Mouse (Mus musculus): Measurements from ENCODE around the gene Ttc27. TPM values are rescaled to one million over a fixed set of nuclear protein-coding genes. Genes with fewer than 3 reads are reported as not detected.

Gene Ttc27
- polyA plus RNA-seq, 1 experiment, result 12.9 TPM

DNA sequence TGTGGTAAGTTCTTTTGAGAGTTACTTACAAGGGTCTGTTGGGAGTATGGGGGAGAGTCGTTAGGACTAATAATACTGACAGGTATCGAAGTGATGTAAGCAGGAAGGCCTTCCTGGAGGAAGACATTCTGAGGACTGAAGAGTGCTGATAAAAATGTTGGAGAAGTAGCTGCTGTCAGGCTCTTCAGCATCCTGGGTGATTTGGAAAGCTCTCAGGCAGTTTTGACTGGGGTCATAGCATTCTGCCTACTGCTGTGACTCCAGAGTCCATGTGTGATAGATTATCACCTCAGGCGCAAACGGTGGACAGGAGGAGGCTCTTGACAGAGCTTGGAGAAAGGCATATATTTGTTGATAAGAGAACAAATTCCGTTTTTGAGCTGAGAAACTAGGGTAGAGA lies 12.1 kb upstream of the Ttc27 start:
- no peak for TF ChIP-seq TCF12 (IDR thresholded peaks at IDR 0.05; ENCODE audit: insufficient read depth, poor library complexity, severe bottlenecking)
- TF ChIP-seq REST (IDR thresholded peaks at IDR 0.05; ENCODE audit: insufficient read depth, insufficient read length), result no peak
- TF ChIP-seq TCF3 (IDR thresholded peaks at IDR 0.05; ENCODE audit: insufficient read length, low read depth), result no peak
- no peak for TF ChIP-seq MAX (IDR thresholded peaks at IDR 0.05; ENCODE audit: low read depth)
- no peak for TF ChIP-seq MYOD1 (IDR thresholded peaks at IDR 0.05; ENCODE audit: control insufficient read depth in 1 of 3, insufficient read length in 2 of 3, low read depth in 2 of 3)
- TF ChIP-seq CEBPB (IDR thresholded peaks at IDR 0.05; ENCODE audit: insufficient read depth, poor library complexity, severe bottlenecking), result no peak
- no peak for TF ChIP-seq SRF (IDR thresholded peaks at IDR 0.05; ENCODE audit: control insufficient read depth, insufficient read length, low read depth)
- peaks cover 5% of the 10 kb centered on the region for H3K36me3 ChIP-seq (ENCODE audit: control insufficient read depth, insufficient read depth)
- no peak overlapping the region for H3K4me2 ChIP-seq (ENCODE audit: low read depth)
- H3ac ChIP-seq (ENCODE audit: control insufficient read depth, insufficient read length), result no peak overlapping the region
- no peaks in the 10 kb centered on the region for H3K79me2 ChIP-seq (ENCODE audit: control insufficient read depth, insufficient read depth)
- no peaks in the 10 kb centered on the region for H3K27me3 ChIP-seq (ENCODE audit: control insufficient read depth, insufficient read depth, insufficient read length)
- no peak overlapping the region for H3K4me3 ChIP-seq

DNA sequence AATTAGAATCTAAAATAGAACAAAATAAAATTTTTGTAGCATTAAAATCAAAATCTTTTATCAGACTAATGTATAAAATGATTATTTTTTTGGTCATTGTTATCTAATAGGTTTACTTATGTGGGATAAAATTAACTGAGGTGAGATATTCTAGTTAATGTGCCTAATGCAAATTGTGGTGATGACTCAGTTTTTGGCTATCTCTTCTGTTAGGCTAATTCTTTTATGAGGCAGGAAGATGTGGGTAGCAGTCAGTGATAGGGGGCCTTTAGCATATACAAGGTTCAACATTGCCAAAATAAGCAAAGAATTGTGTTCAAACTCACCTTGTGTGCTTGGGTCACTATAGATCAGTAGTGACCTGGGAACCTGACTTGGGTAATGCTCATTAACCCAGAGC lies 10.9 kb upstream of the Ttc27 start:
- H3K36me3 ChIP-seq (ENCODE audit: control insufficient read depth, insufficient read depth), result peaks cover 5% of the 10 kb centered on the region
- H3ac ChIP-seq (ENCODE audit: control insufficient read depth, insufficient read length), result no peak overlapping the region
- no peaks in the 10 kb centered on the region for H3K79me2 ChIP-seq (ENCODE audit: control insufficient read depth, insufficient read depth)
- no peak overlapping the region for H3K4me3 ChIP-seq
- TF ChIP-seq MAX (IDR thresholded peaks at IDR 0.05; ENCODE audit: low read depth), result no peak
- no peak for TF ChIP-seq MYOD1 (IDR thresholded peaks at IDR 0.05; ENCODE audit: control insufficient read depth in 1 of 3, insufficient read length in 2 of 3, low read depth in 2 of 3)
- TF ChIP-seq POLR2A (IDR thresholded peaks at IDR 0.05; ENCODE audit: insufficient read length, low read depth), result no peak
- TF ChIP-seq MYOG (IDR thresholded peaks at IDR 0.05; ENCODE audit: control insufficient read depth in 1 of 3, insufficient read depth in 1 of 3, insufficient read length in 2 of 3, low read depth in 2 of 3), result no peak
- no peak for TF ChIP-seq REST (IDR thresholded peaks at IDR 0.05; ENCODE audit: insufficient read depth, insufficient read length)
- TF ChIP-seq E2F4 (IDR thresholded peaks at IDR 0.05; ENCODE audit: insufficient read depth), result no peak
- TF ChIP-seq CEBPB (IDR thresholded peaks at IDR 0.05; ENCODE audit: insufficient read depth, poor library complexity, severe bottlenecking), result no peak
- TF ChIP-seq POLR2AphosphoS2 (IDR thresholded peaks at IDR 0.05; ENCODE audit: insufficient read length, low read depth), result no peak
- no peak for TF ChIP-seq SRF (IDR thresholded peaks at IDR 0.05; ENCODE audit: control insufficient read depth, insufficient read length, low read depth)
- no peak for TF ChIP-seq USF1 (IDR thresholded peaks at IDR 0.05; ENCODE audit: low read depth)
- no peak for TF ChIP-seq TCF3 (IDR thresholded peaks at IDR 0.05; ENCODE audit: insufficient read length, low read depth)
- no peak for TF ChIP-seq TCF12 (IDR thresholded peaks at IDR 0.05; ENCODE audit: insufficient read depth, poor library complexity, severe bottlenecking)
- no peak overlapping the region for H3K4me2 ChIP-seq (ENCODE audit: low read depth)
- no peaks in the 10 kb centered on the region for H3K27me3 ChIP-seq (ENCODE audit: control insufficient read depth, insufficient read depth, insufficient read length)

DNA sequence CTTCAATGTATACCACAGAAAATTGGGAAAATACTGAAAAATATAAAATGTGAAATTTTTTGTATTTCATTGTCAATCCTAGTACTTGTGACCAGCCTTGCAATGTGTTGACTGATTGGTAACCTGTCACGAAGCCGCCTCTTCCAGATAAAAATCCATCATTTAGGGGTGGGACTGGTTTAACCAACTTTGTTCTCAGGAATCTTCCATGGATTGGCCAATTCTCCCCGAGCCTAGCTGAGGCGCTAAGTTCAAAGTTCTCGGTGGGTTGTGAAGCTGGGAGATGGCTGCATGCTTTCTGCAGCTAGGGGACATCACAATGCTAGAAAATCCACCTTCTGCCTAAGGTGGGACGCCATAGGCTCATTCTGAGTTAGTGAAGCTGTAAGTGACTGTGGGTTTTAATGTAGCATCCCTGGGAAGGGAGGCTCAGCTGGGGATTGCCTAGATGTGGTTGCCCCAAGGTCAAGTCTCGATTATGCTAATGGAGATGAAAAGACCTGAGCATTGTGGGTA lies 9.8 kb upstream of the Ttc27 start:
- H3K79me2 ChIP-seq (ENCODE audit: control insufficient read depth, insufficient read depth), result no peaks in the 10 kb centered on the region
- no peak overlapping the region for H3K4me3 ChIP-seq
- TF ChIP-seq MYOD1 (IDR thresholded peaks at IDR 0.05; ENCODE audit: control insufficient read depth in 1 of 3, insufficient read length in 2 of 3, low read depth in 2 of 3) (no peak), MAX (IDR thresholded peaks at IDR 0.05; ENCODE audit: low read depth) (no peak), REST (IDR thresholded peaks at IDR 0.05; ENCODE audit: insufficient read depth, insufficient read length) (no peak), E2F4 (IDR thresholded peaks at IDR 0.05; ENCODE audit: insufficient read depth) (no peak), POLR2AphosphoS2 (IDR thresholded peaks at IDR 0.05; ENCODE audit: insufficient read length, low read depth) (no peak)
- H3ac ChIP-seq (ENCODE audit: control insufficient read depth, insufficient read length), result no peak overlapping the region
- no peaks in the 10 kb centered on the region for H3K27me3 ChIP-seq (ENCODE audit: control insufficient read depth, insufficient read depth, insufficient read length)
- no peak overlapping the region for H3K4me2 ChIP-seq (ENCODE audit: low read depth)
- H3K36me3 ChIP-seq (ENCODE audit: control insufficient read depth, insufficient read depth), result peaks cover 5% of the 10 kb centered on the region

DNA sequence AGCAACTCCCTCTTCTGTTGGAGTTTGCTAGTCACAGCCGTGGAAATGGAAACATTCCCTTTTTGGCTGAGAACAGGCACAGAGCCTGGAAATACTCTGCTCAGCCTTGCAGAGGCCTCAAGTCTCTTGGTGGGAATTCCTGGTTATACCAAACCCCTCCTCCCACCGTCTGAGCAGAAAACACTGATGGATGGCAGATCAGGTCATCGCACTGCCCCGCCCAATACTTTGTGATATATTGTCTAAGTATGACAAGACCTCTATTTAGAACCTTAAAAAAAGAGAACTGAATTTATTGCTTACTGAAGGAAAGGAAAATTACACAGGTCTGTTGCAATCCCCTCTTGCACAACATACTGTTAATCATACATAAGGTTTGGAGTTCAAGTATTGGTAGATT lies 6.8 kb upstream of the Ttc27 start:
- Histone ChIP-seq H3K4me2 (ENCODE audit: low read depth) (no peak overlapping the region), H3K36me3 (ENCODE audit: control insufficient read depth, insufficient read depth) (no peaks in the 10 kb centered on the region), H3K27me3 (ENCODE audit: control insufficient read depth, insufficient read depth, insufficient read length) (no peaks in the 10 kb centered on the region), H3K4me3 (no peak overlapping the region), H3ac (ENCODE audit: control insufficient read depth, insufficient read length) (no peak overlapping the region), H3K79me2 (ENCODE audit: control insufficient read depth, insufficient read depth) (no peaks in the 10 kb centered on the region)
- TF ChIP-seq USF1 (IDR thresholded peaks at IDR 0.05; ENCODE audit: low read depth), result no peak
- no peak for TF ChIP-seq E2F4 (IDR thresholded peaks at IDR 0.05; ENCODE audit: insufficient read depth)
- no peak for TF ChIP-seq TCF3 (IDR thresholded peaks at IDR 0.05; ENCODE audit: insufficient read length, low read depth)
- no peak for TF ChIP-seq POLR2A (IDR thresholded peaks at IDR 0.05; ENCODE audit: insufficient read length, low read depth)
- no peak for TF ChIP-seq CEBPB (IDR thresholded peaks at IDR 0.05; ENCODE audit: insufficient read depth, poor library complexity, severe bottlenecking)
- no peak for TF ChIP-seq REST (IDR thresholded peaks at IDR 0.05; ENCODE audit: insufficient read depth, insufficient read length)
- no peak for TF ChIP-seq MAX (IDR thresholded peaks at IDR 0.05; ENCODE audit: low read depth)
- TF ChIP-seq TCF12 (IDR thresholded peaks at IDR 0.05; ENCODE audit: insufficient read depth, poor library complexity, severe bottlenecking), result no peak
- no peak for TF ChIP-seq MYOG (IDR thresholded peaks at IDR 0.05; ENCODE audit: control insufficient read depth in 1 of 3, insufficient read depth in 1 of 3, insufficient read length in 2 of 3, low read depth in 2 of 3)
- TF ChIP-seq POLR2AphosphoS2 (IDR thresholded peaks at IDR 0.05; ENCODE audit: insufficient read length, low read depth), result no peak
- no peak for TF ChIP-seq SRF (IDR thresholded peaks at IDR 0.05; ENCODE audit: control insufficient read depth, insufficient read length, low read depth)
- no peak for TF ChIP-seq MYOD1 (IDR thresholded peaks at IDR 0.05; ENCODE audit: control insufficient read depth in 1 of 3, insufficient read length in 2 of 3, low read depth in 2 of 3)

DNA sequence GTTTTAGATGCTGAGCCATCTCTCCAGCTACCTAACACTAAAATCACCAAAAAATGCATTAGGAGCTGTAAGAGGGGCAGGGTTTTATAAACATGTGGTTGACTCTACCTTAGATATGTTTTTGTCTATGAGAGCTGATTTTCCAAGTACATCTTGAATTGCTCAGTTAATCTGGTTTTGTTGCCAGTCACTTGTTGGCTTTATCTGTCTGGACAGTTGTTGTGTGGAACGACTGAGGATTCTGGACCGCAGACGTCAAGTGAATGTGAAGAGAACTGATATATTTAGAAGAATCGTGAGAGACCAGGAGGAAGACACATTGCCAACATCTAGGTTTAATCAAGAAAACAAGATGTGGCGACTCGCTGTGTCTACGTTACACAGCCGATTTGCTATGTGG lies 5.9 kb upstream of the Ttc27 start:
- no peak overlapping the region for H3K4me3 ChIP-seq
- H3K4me2 ChIP-seq (ENCODE audit: low read depth), result no peak overlapping the region
- TF ChIP-seq POLR2AphosphoS2 (IDR thresholded peaks at IDR 0.05; ENCODE audit: insufficient read length, low read depth) (no peak), USF1 (IDR thresholded peaks at IDR 0.05; ENCODE audit: low read depth) (no peak), MYOD1 (IDR thresholded peaks at IDR 0.05; ENCODE audit: control insufficient read depth in 1 of 3, insufficient read length in 2 of 3, low read depth in 2 of 3) (no peak), TCF12 (IDR thresholded peaks at IDR 0.05; ENCODE audit: insufficient read depth, poor library complexity, severe bottlenecking) (no peak), MYOG (IDR thresholded peaks at IDR 0.05; ENCODE audit: control insufficient read depth in 1 of 3, insufficient read depth in 1 of 3, insufficient read length in 2 of 3, low read depth in 2 of 3) (no peak), TCF3 (IDR thresholded peaks at IDR 0.05; ENCODE audit: insufficient read length, low read depth) (no peak), REST (IDR thresholded peaks at IDR 0.05; ENCODE audit: insufficient read depth, insufficient read length) (no peak), POLR2A (IDR thresholded peaks at IDR 0.05; ENCODE audit: insufficient read length, low read depth) (no peak), E2F4 (IDR thresholded peaks at IDR 0.05; ENCODE audit: insufficient read depth) (no peak), CEBPB (IDR thresholded peaks at IDR 0.05; ENCODE audit: insufficient read depth, poor library complexity, severe bottlenecking) (no peak), MAX (IDR thresholded peaks at IDR 0.05; ENCODE audit: low read depth) (no peak), SRF (IDR thresholded peaks at IDR 0.05; ENCODE audit: control insufficient read depth, insufficient read length, low read depth) (no peak)
- no peaks in the 10 kb centered on the region for H3K27me3 ChIP-seq (ENCODE audit: control insufficient read depth, insufficient read depth, insufficient read length)
- H3ac ChIP-seq (ENCODE audit: control insufficient read depth, insufficient read length), result no peak overlapping the region
- no peaks in the 10 kb centered on the region for H3K36me3 ChIP-seq (ENCODE audit: control insufficient read depth, insufficient read depth)
- no peaks in the 10 kb centered on the region for H3K79me2 ChIP-seq (ENCODE audit: control insufficient read depth, insufficient read depth)
